24 mouse cellular contexts compared by ENCODE assay signal in the genomic region with DNA sequence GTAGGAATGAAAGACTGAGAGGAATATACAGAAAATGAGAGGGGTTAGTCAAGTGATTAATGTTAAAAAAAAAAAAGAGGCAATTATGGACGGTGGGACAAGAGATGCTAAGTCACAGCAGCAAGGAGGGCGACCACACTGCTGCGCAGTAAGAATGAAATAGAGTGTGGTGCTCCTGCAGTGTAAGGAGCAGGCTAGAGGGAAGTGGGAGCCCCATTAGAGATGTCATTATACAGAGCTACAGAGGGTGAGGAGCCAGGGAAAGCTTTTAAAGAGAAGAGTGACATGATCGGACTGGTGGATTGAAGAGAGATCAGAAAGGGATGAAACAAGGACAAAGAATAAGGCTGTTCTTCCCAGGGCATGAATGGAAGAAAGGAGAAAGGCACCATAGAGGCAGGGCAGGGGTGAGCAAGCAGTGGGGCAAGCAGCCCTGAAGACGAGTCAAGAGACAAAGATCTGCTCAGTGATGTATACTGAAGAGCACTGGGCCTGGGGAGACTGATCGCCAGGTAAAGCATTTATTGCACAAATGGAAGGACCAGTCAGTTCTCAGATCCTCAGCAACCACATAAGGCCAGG. TPM values are rescaled to one million over a fixed set of nuclear protein-coding genes. Genes with fewer than 3 reads are reported as not detected.
A peak's percentile ranks its signal among the peaks of the same experiment; 100 is the strongest.
DNase-seq lines count a peak whose midpoint lies in the region; ATAC-seq and TF ChIP-seq lines count a peak whose summit lies in the region.
"Had no signal": no experiment of that assay in that cellular context is flagged by ENCODE, and none has a peak within 500 bp of the region (broad histone marks: within the 10 kb centered on the region; RNA-seq: fewer than 3 reads in every experiment).

No protein-coding gene starts in this region.

- H3K4me1 ChIP-seq in forebrain, embryonic 13.5 days = no peaks in the 10 kb centered on the region
- no peaks in the 10 kb centered on the region for H3K4me1 ChIP-seq in forebrain, embryonic 16.5 days (replicated peaks; ENCODE audit: control insufficient read depth, insufficient read depth, low read length)
- H3K4me1 ChIP-seq in midbrain, embryonic 10.5 days = peaks cover 33% of the 10 kb centered on the region
- H3K4me1 ChIP-seq in midbrain, postnatal 0 days (ENCODE audit: insufficient read depth, low read length) = peaks cover 2% of the 10 kb centered on the region; the same call in 1 of the 2 replicates
- H3K4me1 ChIP-seq: embryonic facial prominence, embryonic 12.5 days; embryonic facial prominence, embryonic 15.5 days had no signal

- ATAC-seq in forebrain, embryonic 13.5 days = peak; percentile 63; the same call in 1 of the 2 replicates
- ATAC-seq in forebrain, embryonic 16.5 days = no peak
- ATAC-seq in midbrain, postnatal 0 days (ENCODE audit: low FRiP score) = no peak
- ATAC-seq: activated CD4-positive, CD25-positive, alpha-beta regulatory T cell, adult 4 months; hindbrain, postnatal 0 days; inflammation-experienced regulatory T-cells, adult 6 months; intestine, embryonic 16.5 days had no signal

- no peak overlapping the region for H3K9ac ChIP-seq in forebrain, embryonic 13.5 days
- no peak overlapping the region for H3K9ac ChIP-seq in forebrain, embryonic 16.5 days (replicated peaks; ENCODE audit: low read depth, low read length)
- no peak overlapping the region for H3K9ac ChIP-seq in midbrain, postnatal 0 days (replicated peaks; ENCODE audit: low read length, poor library complexity, severe bottlenecking)
- H3K9ac ChIP-seq: embryonic facial prominence, embryonic 12.5 days; embryonic facial prominence, embryonic 15.5 days; forebrain, embryonic 12.5 days; hindbrain, embryonic 13.5 days had no signal

- H3K4me3 ChIP-seq in forebrain, embryonic 13.5 days = no peak overlapping the region
- no peak overlapping the region for H3K4me3 ChIP-seq in forebrain, embryonic 16.5 days (replicated peaks; ENCODE audit: low read length)
- H3K4me3 ChIP-seq in midbrain, embryonic 10.5 days = no peak overlapping the region
- H3K4me3 ChIP-seq in midbrain, postnatal 0 days (ENCODE audit: low read depth, low read length) = no peak overlapping the region
- H3K4me3 ChIP-seq: embryonic facial prominence, embryonic 12.5 days; embryonic facial prominence, embryonic 15.5 days; erythroblast, embryonic 14.5 days; forebrain, embryonic 12.5 days; hindbrain, embryonic 13.5 days had no signal

- no peak for TF ChIP-seq CTCF in midbrain, postnatal 0 days (IDR thresholded peaks at IDR 0.05)
- TF ChIP-seq CTCF in brain, embryonic 14.5 days (IDR thresholded peaks at IDR 0.05; ENCODE audit: borderline replicate concordance, extremely low read depth, insufficient read depth, insufficient read length) = no peak

- no peak for TF ChIP-seq POLR2A in brain, embryonic 14.5 days (IDR thresholded peaks at IDR 0.05; ENCODE audit: borderline replicate concordance, extremely low read depth, insufficient read depth, insufficient read length, poor library complexity, severe bottlenecking)

- no peak overlapping the region for H3K4me2 ChIP-seq in forebrain, embryonic 13.5 days
- no peak overlapping the region for H3K4me2 ChIP-seq in forebrain, embryonic 16.5 days (ENCODE audit: low read length)
- H3K4me2 ChIP-seq in midbrain, postnatal 0 days (ENCODE audit: low read depth, low read length, poor library complexity, severe bottlenecking) = no peak overlapping the region
- H3K4me2 ChIP-seq: embryonic facial prominence, embryonic 12.5 days; embryonic facial prominence, embryonic 15.5 days; forebrain, embryonic 12.5 days; heart, embryonic 11.5 days; hindbrain, embryonic 13.5 days had no signal

- no peaks in the 10 kb centered on the region for H3K9me3 ChIP-seq in forebrain, embryonic 13.5 days (replicated peaks)
- H3K9me3 ChIP-seq in forebrain, embryonic 16.5 days (ENCODE audit: control insufficient read depth, low read length) = no peaks in the 10 kb centered on the region
- no peaks in the 10 kb centered on the region for H3K9me3 ChIP-seq in midbrain, embryonic 10.5 days (replicated peaks)
- H3K9me3 ChIP-seq in midbrain, postnatal 0 days (ENCODE audit: low read length) = no peaks in the 10 kb centered on the region
- H3K9me3 ChIP-seq: embryonic facial prominence, embryonic 12.5 days; embryonic facial prominence, embryonic 15.5 days; forebrain, embryonic 12.5 days; hindbrain, embryonic 13.5 days had no signal

- WGBS in forebrain, embryonic 13.5 days = 39% methylated on average over 6 of the region's 6 CpGs
- 49% methylated on average over 6 of the region's 6 CpGs for WGBS in forebrain, embryonic 16.5 days
- 58% methylated on average over 6 of the region's 6 CpGs for WGBS in midbrain, embryonic 10.5 days
- 54% methylated on average over 6 of the region's 6 CpGs for WGBS in midbrain, postnatal 0 days

- DNase-seq in midbrain, embryonic 10.5 days (ENCODE audit: low spot score) = no peak
- DNase-seq in midbrain, postnatal 0 days (ENCODE audit: low spot score) = no peak
- DNase-seq in brain, embryonic 14.5 days (ENCODE audit: low read depth) = peak; percentile 59
- DNase-seq in gastrocnemius, adult 8-10 months (ENCODE audit: low spot score in 2 of 2) = no peak
- DNase-seq: adrenal gland, adult 8-10 months; adrenal gland, postnatal 25 days; cerebellum, adult 18-20 months; cerebellum, adult 9-10 months; cerebellum, postnatal 14 days; gastrocnemius, postnatal 14 days; heart, adult 11 months had no signal

- H3K27ac ChIP-seq in forebrain, embryonic 13.5 days = no peak overlapping the region
- H3K27ac ChIP-seq in forebrain, embryonic 16.5 days (ENCODE audit: low read length) = no peak overlapping the region
- H3K27ac ChIP-seq in midbrain, embryonic 10.5 days (replicated peaks) = 0 out of 2 replicates have a peak overlapping the region, but pooled peaks have one; percentile 42
- no peak overlapping the region for H3K27ac ChIP-seq in midbrain, postnatal 0 days (ENCODE audit: low read depth, low read length)
- H3K27ac ChIP-seq: embryonic facial prominence, embryonic 12.5 days; embryonic facial prominence, embryonic 15.5 days; forebrain, embryonic 12.5 days; hindbrain, embryonic 13.5 days; hindbrain, postnatal 0 days had no signal

- no peaks in the 10 kb centered on the region for H3K36me3 ChIP-seq in forebrain, embryonic 13.5 days (ENCODE audit: poor library complexity, severe bottlenecking)
- no peaks in the 10 kb centered on the region for H3K36me3 ChIP-seq in forebrain, embryonic 16.5 days (ENCODE audit: control insufficient read depth, insufficient read depth)
- no peaks in the 10 kb centered on the region for H3K36me3 ChIP-seq in midbrain, embryonic 10.5 days
- H3K36me3 ChIP-seq in midbrain, postnatal 0 days (ENCODE audit: insufficient read depth, low read length) = no peaks in the 10 kb centered on the region
- H3K36me3 ChIP-seq: embryonic facial prominence, embryonic 12.5 days; embryonic facial prominence, embryonic 15.5 days; forebrain, embryonic 12.5 days; hindbrain, embryonic 13.5 days had no signal

- no peaks in the 10 kb centered on the region for H3K27me3 ChIP-seq in forebrain, embryonic 13.5 days
- no peaks in the 10 kb centered on the region for H3K27me3 ChIP-seq in forebrain, embryonic 16.5 days (replicated peaks; ENCODE audit: control insufficient read depth, insufficient read depth, low read length)
- H3K27me3 ChIP-seq in midbrain, embryonic 10.5 days (ENCODE audit: low read depth, poor library complexity, severe bottlenecking) = no peaks in the 10 kb centered on the region
- H3K27me3 ChIP-seq in midbrain, postnatal 0 days (ENCODE audit: insufficient read depth, low read length) = no peaks in the 10 kb centered on the region
- H3K27me3 ChIP-seq: embryonic facial prominence, embryonic 12.5 days; embryonic facial prominence, embryonic 15.5 days; hindbrain, embryonic 13.5 days had no signal

RNA-seq across cellular contexts. Expression of a gene that starts 18.0 kb away (rescaled TPM):
- polyA plus RNA-seq in forebrain, embryonic 13.5 days (2015; fragmentation: Nextera tagmentation; extraction: Ambion mirVana) = 1.6 and 1.8 TPM in 2 replicates
- polyA plus RNA-seq in forebrain, embryonic 16.5 days (2015; fragmentation: Nextera tagmentation; extraction: Ambion mirVana) = 5.4 and 6.2 TPM in 2 replicates
- 0.16 and 0.32 TPM in 2 replicates for polyA plus RNA-seq in midbrain, embryonic 10.5 days (2016; fragmentation: Nextera tagmentation; extraction: Ambion mirVana)
- total RNA-seq in midbrain, postnatal 0 days (2014; rRNA removed) = 13.1 and 15.1 TPM in 2 replicates
- polyA plus RNA-seq in midbrain, postnatal 0 days (2015; fragmentation: Nextera tagmentation; extraction: Ambion mirVana) = 9.0 and 9.3 TPM in 2 replicates
- 1.4 and 2.9 TPM in 2 replicates for polyA plus RNA-seq in brain, embryonic 14.5 days (2012; rRNA removed)
- total RNA-seq in gastrocnemius, adult 8-10 months (2022) = under 1 TPM in 3 of 4 experiments, not detected in 1; 0.05 to 0.34 (median 0.11) TPM
- total RNA-seq: hematopoietic stem cell, adult 5-6 weeks had no signal
- polyA plus RNA-seq: erythroblast, embryonic 14.5 days; heart, embryonic 11.5 days had no signal

RNA-seq across cellular contexts. Expression of a gene that starts 33.2 kb away (rescaled TPM):
- 8.3 and 8.8 TPM in 2 replicates for polyA plus RNA-seq in forebrain, embryonic 13.5 days (2015; fragmentation: Nextera tagmentation; extraction: Ambion mirVana)
- 9.3 and 9.8 TPM in 2 replicates for polyA plus RNA-seq in forebrain, embryonic 16.5 days (2015; fragmentation: Nextera tagmentation; extraction: Ambion mirVana)
- polyA plus RNA-seq in midbrain, embryonic 10.5 days (2016; fragmentation: Nextera tagmentation; extraction: Ambion mirVana) = 10.6 and 10.7 TPM in 2 replicates
- 17.2 TPM in 2 replicates for total RNA-seq in midbrain, postnatal 0 days (2014; rRNA removed)
- 7.6 and 8.5 TPM in 2 replicates for polyA plus RNA-seq in midbrain, postnatal 0 days (2015; fragmentation: Nextera tagmentation; extraction: Ambion mirVana)
- polyA plus RNA-seq in brain, embryonic 14.5 days (2012; rRNA removed) = 18.5 and 19.1 TPM in 2 replicates
- 1 to 10 TPM; 2.7 to 3.7 (median 3.6) TPM for total RNA-seq in gastrocnemius, adult 8-10 months (2022)
